Mouse (Mus musculus) midbrain, embryonic 11.5 days (tissue): ENCODE measurements around the gene Taf4. TPM values are rescaled to one million over a fixed set of nuclear protein-coding genes. Genes with fewer than 3 reads are reported as not detected.

Source experiments
- ATAC-seq: fragments of 200-750 bp; cut with Nextera tagmentation; 2 replicates; pipeline ENCODE4 v1.8.0; 2017; ENCODE audit warnings: moderate TSS enrichment, moderate library complexity; ENCODE audit not compliant: low FRiP score
- DNase-seq: peaks from one replicate; pipeline ENCODE4 v3.0.0; 2015; ENCODE audit warnings: low spot score; ENCODE audit errors: missing footprints
- H3K27ac ChIP-seq: fragments of 300-500 bp; sonication (generic); 2 replicates; pipeline ENCODE4 v1.5.1; 2014; ENCODE audit warnings: low read depth, low read length
- H3K27me3 ChIP-seq: fragments of 300-500 bp; sonication (generic); 2 replicates; pipeline ENCODE4 v1.6.1; 2014; ENCODE audit warnings: mild to moderate bottlenecking, low read length, moderate library complexity, mixed read lengths; ENCODE audit not compliant: control insufficient read depth, insufficient read depth
- H3K36me3 ChIP-seq: fragments of 300-500 bp; sonication (generic); 2 replicates; pipeline ENCODE4 v1.6.1; 2014; ENCODE audit warnings: mild to moderate bottlenecking, low read length, moderate library complexity, mixed read lengths; ENCODE audit not compliant: control insufficient read depth, insufficient read depth
- H3K4me1 ChIP-seq: fragments of 300-500 bp; sonication (generic); 2 replicates; pipeline ENCODE4 v1.6.1; 2014; ENCODE audit warnings: low read length; ENCODE audit not compliant: control insufficient read depth, insufficient read depth
- H3K4me2 ChIP-seq: fragments of 300-500 bp; sonication (generic); 2 replicates; pipeline ENCODE4 v1.6.1; 2014; ENCODE audit warnings: mild to moderate bottlenecking, moderate library complexity
- H3K4me3 ChIP-seq: fragments of 300-500 bp; sonication (generic); 2 replicates; pipeline ENCODE4 v1.5.1; 2014; ENCODE audit warnings: low read depth, low read length
- H3K9ac ChIP-seq: fragments of 300-500 bp; sonication (generic); 2 replicates; pipeline ENCODE4 v1.6.1; 2014; ENCODE audit warnings: low read length
- H3K9me3 ChIP-seq: fragments of 300-500 bp; sonication (generic); 2 replicates; pipeline ENCODE4 v1.6.1; 2016; ENCODE audit warnings: low read length; ENCODE audit not compliant: control insufficient read depth
- WGBS: fragments of 180-500 bp; shearing (Covaris S2); extraction: QIAGEN DNeasy Blood & Tissue Kit; methylation state at CpG from one replicate; pipeline ENCODE4 v1.1.7; 2014; 5-methylcytosine and 5-hydroxymethylcytosine counted together
- polyA plus RNA-seq: library from polyadenylated mRNA; unstranded; fragments of >200 nt; fragmentation: Nextera tagmentation; extraction: Ambion mirVana; gene quantifications from 2 replicates; pipeline ENCODE4 v1.2.1, GENCODE M21; 2014

The Taf4 gene
- polyA plus RNA-seq, 1 experiment from 2014 or later: 6.0 TPM

- H3K9me3 ChIP-seq: no peaks in the 10 kb centered on the region
- no peaks in the 10 kb centered on the region for H3K27me3 ChIP-seq
- no peak overlapping the region for H3K4me3 ChIP-seq
- H3K4me1 ChIP-seq: no peaks in the 10 kb centered on the region
- ATAC-seq: no peak
- DNase-seq: no peak
- no peak overlapping the region for H3K9ac ChIP-seq
- no peak overlapping the region for H3K4me2 ChIP-seq
- H3K36me3 ChIP-seq: peaks cover 18% of the 10 kb centered on the region
- WGBS: 77% methylated on average over 3 of the region's 3 CpGs
- no peak overlapping the region for H3K27ac ChIP-seq
Observed at GRCm38 (mm10) chr2:179934165-179934564, 42.3 kb downstream of the Taf4 start.

GRCm38 (mm10) chr2:179931741-179932140 lies 44.7 kb downstream of the Taf4 start:
- Histone ChIP-seq H3K4me1 (no peaks in the 10 kb centered on the region), H3K36me3 (peaks cover 18% of the 10 kb centered on the region), H3K9me3 (no peaks in the 10 kb centered on the region), H3K27ac (no peak overlapping the region), H3K4me2 (no peak overlapping the region), H3K27me3 (no peaks in the 10 kb centered on the region), H3K4me3 (no peak overlapping the region), H3K9ac (no peak overlapping the region)
- DNase-seq (no peak), ATAC-seq (no peak)
- WGBS: 89% methylated on average over 16 of the region's 16 CpGs

DNA sequence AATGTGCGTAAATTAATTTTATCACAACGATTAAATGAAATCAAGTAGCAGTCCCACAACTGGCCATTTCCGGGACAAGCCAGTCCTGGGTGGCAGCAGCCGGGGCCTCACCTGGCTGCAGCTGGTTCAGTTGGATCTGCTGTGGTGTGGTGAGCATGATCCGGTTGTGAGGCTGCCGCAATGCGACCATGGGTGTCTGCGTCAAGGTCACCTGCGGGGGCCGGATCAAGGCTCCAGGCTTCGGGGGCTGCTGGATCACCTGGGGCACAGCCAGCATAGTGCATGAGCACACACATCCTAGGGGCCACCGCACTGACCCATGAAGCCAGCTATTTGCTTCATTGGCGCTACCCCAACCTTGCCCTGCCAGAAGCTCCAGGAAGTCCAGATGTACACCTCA lies 47.3 kb downstream of the Taf4 start:
- no peaks in the 10 kb centered on the region for H3K4me1 ChIP-seq
- H3K4me3 ChIP-seq: no peak overlapping the region
- H3K9ac ChIP-seq: no peak overlapping the region
- no peak for DNase-seq
- 95% methylated on average over 13 of the region's 13 CpGs for WGBS
- H3K27me3 ChIP-seq: no peaks in the 10 kb centered on the region
- no peak overlapping the region for H3K27ac ChIP-seq
- peaks cover 15% of the 10 kb centered on the region for H3K36me3 ChIP-seq
- no peak for ATAC-seq
- H3K9me3 ChIP-seq: no peaks in the 10 kb centered on the region
- H3K4me2 ChIP-seq: no peak overlapping the region

GRCm38 (mm10) chr2:179924038-179924437 lies 52.4 kb downstream of the Taf4 start:
- Histone ChIP-seq H3K9me3 (no peaks in the 10 kb centered on the region), H3K4me3 (no peak overlapping the region), H3K4me2 (no peak overlapping the region), H3K4me1 (no peaks in the 10 kb centered on the region), H3K9ac (no peak overlapping the region), H3K27me3 (no peaks in the 10 kb centered on the region), H3K27ac (no peak overlapping the region), H3K36me3 (peaks cover 22% of the 10 kb centered on the region)
- 94% methylated on average over 6 of the region's 6 CpGs for WGBS
- ATAC-seq: no peak
- no peak for DNase-seq

DNA sequence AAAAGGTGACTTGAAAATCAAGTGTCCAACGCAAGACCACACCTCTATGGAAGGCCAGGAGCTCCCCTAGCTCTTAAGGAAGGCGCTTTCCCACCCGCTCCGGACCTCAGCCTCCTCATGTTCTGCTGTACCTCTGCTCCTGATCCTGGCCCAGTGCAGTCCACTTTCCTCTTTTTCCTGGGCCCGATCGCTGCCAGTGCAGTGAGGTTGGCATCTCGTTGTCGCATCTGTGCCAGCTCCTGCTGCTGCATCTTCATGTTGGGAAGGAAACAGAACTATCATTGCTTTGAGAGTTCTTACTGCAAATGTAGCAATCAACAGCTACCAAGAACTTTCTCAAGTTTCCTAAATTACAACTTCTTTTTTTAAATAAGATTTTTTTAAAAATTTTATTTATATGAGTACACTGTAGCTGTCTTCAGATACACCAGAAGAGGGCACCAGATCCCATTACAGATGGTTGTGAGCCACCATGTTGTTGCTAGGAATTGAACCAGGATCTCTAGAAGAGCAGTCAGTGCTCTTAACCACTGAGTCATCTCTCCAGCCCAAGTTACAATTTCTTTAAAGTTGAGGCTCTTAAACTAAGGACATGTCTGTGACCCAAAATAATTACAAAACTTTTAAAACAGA lies 55.3 kb downstream of the Taf4 start:
- Histone ChIP-seq H3K36me3 (peaks cover 22% of the 10 kb centered on the region), H3K4me2 (no peak overlapping the region), H3K27me3 (no peaks in the 10 kb centered on the region), H3K4me1 (no peaks in the 10 kb centered on the region), H3K9me3 (no peaks in the 10 kb centered on the region), H3K9ac (no peak overlapping the region), H3K4me3 (no peak overlapping the region), H3K27ac (no peak overlapping the region)
- ATAC-seq: no peak
- WGBS: 96% methylated on average over 8 of the region's 8 CpGs
- DNase-seq: no peak

DNA sequence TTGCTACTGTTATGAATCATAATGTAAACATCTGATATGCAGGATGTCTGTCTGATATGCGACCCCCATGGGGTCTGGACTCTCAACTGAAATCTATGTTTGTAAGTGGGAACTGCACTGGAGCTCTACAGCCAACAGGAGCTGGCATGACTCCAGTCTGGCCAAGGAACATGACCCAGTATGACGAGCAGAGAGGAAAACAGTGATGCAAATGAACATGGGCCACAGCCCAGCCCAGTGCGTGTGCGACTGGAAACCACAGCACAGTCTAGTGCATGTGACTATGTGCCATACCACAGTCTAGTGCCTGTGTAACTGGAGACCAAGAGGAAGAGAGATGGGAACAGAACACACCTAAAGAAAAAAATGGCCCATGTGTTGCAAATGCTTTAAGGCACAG lies 56.4 kb downstream of the Taf4 start:
- Histone ChIP-seq H3K9me3 (no peaks in the 10 kb centered on the region), H3K4me3 (no peak overlapping the region), H3K9ac (no peak overlapping the region), H3K36me3 (peaks cover 24% of the 10 kb centered on the region), H3K4me1 (no peaks in the 10 kb centered on the region), H3K27ac (no peak overlapping the region), H3K4me2 (no peak overlapping the region), H3K27me3 (no peaks in the 10 kb centered on the region)
- ATAC-seq (no peak), DNase-seq (no peak)
- 85% methylated on average over 4 of the region's 4 CpGs for WGBS

DNA sequence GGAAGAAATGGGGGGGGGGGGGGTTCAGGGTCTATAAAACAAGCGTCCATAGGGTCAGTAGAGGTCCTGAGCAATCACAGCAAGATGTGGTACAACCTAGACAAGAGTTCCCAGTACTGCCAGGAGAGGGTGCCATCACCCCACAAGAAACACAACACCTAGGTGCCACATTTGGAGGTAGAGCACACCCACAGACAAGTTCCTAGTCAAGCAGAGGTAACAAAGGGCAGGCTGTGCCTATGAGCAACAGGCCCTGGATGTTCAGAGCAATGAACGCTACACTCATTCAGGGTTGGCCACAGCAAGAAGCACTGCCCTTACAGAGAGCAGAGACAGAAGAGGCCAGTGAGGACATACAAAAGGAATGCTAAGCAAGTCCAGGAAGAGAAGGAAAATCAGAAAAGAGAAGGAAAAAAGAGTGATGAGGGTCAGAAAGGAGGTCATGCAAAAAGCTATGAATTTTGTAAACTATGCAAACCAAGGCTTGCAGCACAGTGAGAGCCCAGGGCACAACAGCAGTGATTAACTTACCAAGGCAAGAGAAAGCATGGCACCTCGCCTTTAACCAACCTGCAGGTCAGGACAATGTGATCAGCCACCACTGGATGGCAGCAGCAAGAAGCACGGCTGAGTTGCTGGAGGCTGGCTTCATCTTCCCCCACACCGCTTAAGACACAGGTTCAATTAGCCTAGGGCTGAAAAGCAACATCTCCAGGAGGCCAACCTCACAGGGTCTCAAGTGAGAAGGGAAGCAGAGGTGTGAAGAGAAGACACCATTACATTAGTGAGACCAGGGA lies 59.4 kb downstream of the Taf4 start:
- WGBS: 49% methylated on average over 5 of the region's 5 CpGs
- Histone ChIP-seq H3K4me3 (no peak overlapping the region), H3K4me1 (peaks cover 14% of the 10 kb centered on the region), H3K27ac (no peak overlapping the region), H3K9me3 (no peaks in the 10 kb centered on the region), H3K9ac (no peak overlapping the region), H3K36me3 (peaks cover 21% of the 10 kb centered on the region), H3K4me2 (no peak overlapping the region), H3K27me3 (no peaks in the 10 kb centered on the region)
- ATAC-seq (peak; percentile 63), DNase-seq (peak; percentile 89)

DNA sequence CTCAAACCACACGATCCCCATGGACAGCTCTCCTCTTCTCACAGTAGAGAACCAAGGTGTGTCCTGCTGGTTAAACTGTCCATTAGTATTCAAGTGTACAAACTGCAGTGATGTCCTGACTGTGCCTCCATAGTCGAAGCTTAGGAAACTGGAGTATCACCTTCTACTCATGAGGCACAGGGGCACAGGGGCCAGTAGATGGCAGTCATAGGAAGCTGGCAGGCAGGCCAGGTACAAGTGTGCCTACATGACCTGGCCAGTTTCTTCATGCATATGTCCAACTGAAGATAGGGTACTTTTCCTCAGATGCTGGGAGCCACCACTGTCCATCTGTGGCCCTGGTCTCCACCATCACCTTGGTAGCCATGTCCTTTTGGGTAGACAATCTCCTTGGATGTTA lies 62.2 kb downstream of the Taf4 start:
- Histone ChIP-seq H3K36me3 (peaks cover 14% of the 10 kb centered on the region; the same call in 1 of the 2 replicates), H3K4me2 (no peak overlapping the region), H3K9ac (no peak overlapping the region), H3K4me3 (no peak overlapping the region), H3K9me3 (no peaks in the 10 kb centered on the region), H3K4me1 (peaks cover 14% of the 10 kb centered on the region), H3K27ac (no peak overlapping the region), H3K27me3 (no peaks in the 10 kb centered on the region)
- WGBS: 80% methylated on average over 2 of the region's 2 CpGs
- ATAC-seq (no peak), DNase-seq (no peak)

DNA sequence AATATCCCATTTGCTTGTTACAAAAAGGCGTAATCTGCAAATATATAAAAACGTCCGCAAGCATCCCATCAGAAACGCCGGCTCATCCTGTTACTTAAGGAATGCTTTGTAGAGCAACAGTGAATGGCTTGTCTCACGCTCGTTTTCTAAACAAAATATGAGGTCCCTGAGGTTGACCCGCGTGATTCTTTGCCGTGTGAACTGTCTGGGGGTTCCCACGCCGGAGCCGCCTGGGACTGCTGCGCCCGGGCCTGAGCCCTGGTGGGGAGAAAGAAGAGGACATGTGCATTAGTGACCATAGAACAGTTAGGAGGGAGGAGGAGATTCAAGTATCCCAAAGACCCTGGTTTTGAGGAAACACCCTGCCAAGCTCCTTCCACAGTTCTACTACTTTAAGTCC lies 63.1 kb downstream of the Taf4 start:
- peaks cover 14% of the 10 kb centered on the region; the same call in 1 of the 2 replicates for H3K36me3 ChIP-seq
- WGBS: 56% methylated on average over 15 of the region's 15 CpGs
- H3K9me3 ChIP-seq: no peaks in the 10 kb centered on the region
- H3K4me3 ChIP-seq: no peak overlapping the region
- H3K4me2 ChIP-seq: no peak overlapping the region
- H3K9ac ChIP-seq: no peak overlapping the region
- H3K4me1 ChIP-seq: peaks cover 14% of the 10 kb centered on the region
- ATAC-seq (peak; percentile 33; the same call in 1 of the 2 replicates), DNase-seq (peak; percentile 88)
- no peak overlapping the region for H3K27ac ChIP-seq
- no peaks in the 10 kb centered on the region for H3K27me3 ChIP-seq
